Mouse (Mus musculus) liver, postnatal 0 days (tissue): ENCODE measurements around the gene Vps26c.

Experiments
- CTCF ChIP-seq: sonication (generic); IDR thresholded peaks from 2 replicates; pipeline ENCODE4 v1.5.1; 2016; ENCODE audit warnings: antibody characterized with exemption, low read depth
- EP300 ChIP-seq: IDR thresholded peaks from 2 replicates; pipeline ENCODE4 v1.6.1; 2016; ENCODE audit warnings: antibody characterized with exemption, low read depth, mild to moderate bottlenecking

DNA sequence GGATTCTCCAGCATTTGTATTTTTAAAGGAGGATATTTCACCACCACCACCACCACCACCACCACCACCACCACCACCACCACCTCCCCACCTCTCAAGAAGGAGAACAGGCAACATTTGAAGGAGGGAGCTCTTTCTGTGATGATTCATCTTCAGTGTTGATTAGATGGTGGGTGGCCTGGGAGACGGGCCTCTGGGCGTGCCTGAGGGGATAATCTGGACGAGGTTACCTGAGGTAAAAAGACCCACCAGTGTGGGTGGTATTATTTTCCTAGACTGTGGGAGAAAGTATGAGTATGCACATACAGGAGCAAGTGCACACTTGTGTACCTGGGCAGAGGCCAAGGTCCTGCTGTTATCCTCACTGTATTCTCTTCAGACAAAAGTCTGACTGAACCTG, 62.6 kb downstream of the Vps26c start:
- TF ChIP-seq CTCF (no peak), EP300 (no peak)
